Mouse (Mus musculus): ENCODE measurements around the gene Gm20388.
A peak's percentile ranks its signal among the peaks of the same experiment; 100 is the strongest.

DNA sequence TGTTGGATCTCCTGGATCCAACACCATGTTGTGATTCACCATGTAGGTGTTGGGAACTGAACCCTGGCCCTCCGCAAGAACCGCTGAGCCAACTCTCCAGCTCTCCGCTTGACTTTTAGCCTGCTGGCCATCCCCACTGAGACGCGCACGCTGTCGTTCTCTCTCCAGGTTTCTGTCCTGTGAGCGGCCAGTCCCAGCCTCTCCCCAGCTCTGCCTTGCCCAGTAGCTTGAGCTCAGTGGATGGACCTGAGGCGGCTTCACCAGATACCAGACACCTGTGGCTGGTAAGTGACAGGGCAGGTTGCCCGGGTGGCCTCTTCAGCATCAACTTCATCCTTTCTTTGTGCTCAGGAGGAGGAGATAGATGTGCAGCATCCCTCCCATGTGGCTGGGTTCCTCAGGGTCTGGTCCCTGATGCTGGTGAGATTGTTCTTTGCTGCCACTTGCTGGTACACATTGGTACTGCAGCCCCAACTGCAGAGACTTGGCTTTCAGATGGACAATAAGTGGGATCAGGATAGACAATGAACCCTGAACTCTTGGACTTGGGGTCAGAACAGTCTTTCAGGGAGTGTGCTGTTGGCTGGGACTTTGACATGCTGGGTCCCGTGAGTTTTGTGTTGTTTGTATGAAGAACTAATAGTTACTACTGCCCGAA, 3450.6 kb downstream of the Gm20388 start:
- TF ChIP-seq EP300 (optimal IDR thresholded peaks at IDR 0.05) (no peak), CTCF (IDR thresholded peaks at IDR 0.05; ENCODE audit: low read depth) (peak; percentile 97)
